Mouse (Mus musculus) spleen, adult 2 months (tissue): ENCODE data around the gene 1700024P04Rik.
"Not testable (repeated sequence)": the region's sequence is repeated elsewhere in the genome, so short reads cannot be mapped to it uniquely, and the experiment has no call there.

Experiments
- CTCF ChIP-seq: fragments of 200-500 bp; IDR thresholded peaks from 2 replicates; pipeline ENCODE4 v1.5.1; 2011; ENCODE audit warnings: mild to moderate bottlenecking, inconsistent platforms; ENCODE audit not compliant: insufficient read depth, insufficient read length, insufficient replicate concordance; ENCODE audit errors: extremely low read depth
- POLR2A ChIP-seq: fragments of 200-500 bp; IDR thresholded peaks from 2 replicates; pipeline ENCODE4 v1.6.1; 2011; ENCODE audit warnings: low read depth, low read length, inconsistent platforms

- not testable (repeated sequence) for TF ChIP-seq POLR2A, CTCF
Measured at GRCm38 (mm10) chr13:99001652-99002051, 17.3 kb upstream of the 1700024P04Rik start.
